Mouse (Mus musculus) left cerebral cortex, postnatal 14 days (tissue): ENCODE measurements around the gene Tmem242. TPM values are rescaled to one million over a fixed set of nuclear protein-coding genes. Genes with fewer than 3 reads are reported as not detected.
A peak's percentile ranks its signal among the peaks of the same experiment; 100 is the strongest.

Source experiments
- DNase-seq, 2 experiments: peaks; one replicate each; pipeline ENCODE4 v3.0.0; 2021 to 2022; ENCODE audit warnings: low spot score in 2 of 2, mixed read lengths in 1 of 2
- intact Hi-C: fragments of 180-260 bp; cut with DNase I; formaldehyde crosslinking; loops from one replicate; pipeline ENCODE4 v1.15.1; 2025
- total RNA-seq, 2 experiments: library from RNA; stranded (reverse); gene quantifications; 2 replicates each; pipeline ENCODE4 v1.2.3; 2021

The Tmem242 gene
- total RNA-seq, 2 experiments from 2014 or later: 89.9 to 94.8 TPM

DNA sequence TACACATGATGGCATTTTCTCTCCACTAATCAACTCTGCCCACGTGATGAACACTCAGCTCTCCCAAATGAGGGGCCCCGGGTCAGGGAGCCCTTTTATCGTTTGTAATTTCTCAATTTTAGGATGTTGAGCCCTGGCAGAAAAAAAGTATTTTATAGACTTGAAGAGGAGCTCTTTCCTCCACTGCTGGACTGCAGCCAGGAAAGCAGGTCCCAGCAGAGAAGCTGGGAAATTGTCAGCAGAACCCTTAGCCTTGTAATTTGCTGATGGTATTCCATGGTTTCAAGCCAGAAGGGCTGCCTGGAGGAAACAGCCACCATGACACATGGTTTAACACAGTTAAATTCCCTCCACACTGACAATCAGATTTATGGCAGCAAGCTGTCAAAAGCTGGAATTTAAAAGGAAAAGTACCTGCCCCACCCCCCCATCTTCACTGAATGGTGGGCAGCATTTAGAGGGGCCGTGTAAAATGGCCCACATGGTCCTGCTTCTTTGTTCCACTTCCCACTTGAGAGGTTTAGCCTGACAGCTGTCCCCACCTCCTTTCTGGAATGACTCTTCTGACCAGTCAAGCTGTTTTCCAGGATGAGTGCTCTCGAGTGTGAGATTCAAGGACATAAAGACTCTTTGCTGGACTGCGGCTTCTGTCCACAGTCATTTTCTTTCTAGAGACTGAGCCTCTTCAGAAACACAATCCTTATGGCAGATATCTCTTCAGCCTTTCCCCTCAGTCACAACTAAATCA, 20.1 kb downstream of the Tmem242 start:
- intact Hi-C loops: no loop called here
- DNase-seq: no peak

DNA sequence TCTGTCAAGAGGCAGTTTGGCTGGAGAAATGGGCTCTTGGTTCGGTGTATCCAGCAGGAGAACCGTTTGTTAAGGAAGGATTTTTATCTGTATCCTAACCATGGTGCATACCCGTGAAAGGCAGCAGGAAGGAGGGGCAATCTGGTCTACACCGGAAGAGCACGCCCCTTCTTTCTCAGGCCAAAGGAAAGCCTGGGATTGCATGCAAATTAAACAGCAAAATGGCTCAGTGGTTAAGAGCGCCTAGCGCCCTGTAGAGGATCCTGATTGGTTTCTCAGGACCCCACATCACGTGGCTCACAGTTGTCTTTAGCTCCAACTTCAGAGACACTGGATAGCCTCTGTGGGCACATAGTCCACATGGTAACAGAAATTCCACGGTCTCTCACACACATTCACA, 21.0 kb downstream of the Tmem242 start:
- intact Hi-C loops: no loop called here
- DNase-seq: no peak

DNA sequence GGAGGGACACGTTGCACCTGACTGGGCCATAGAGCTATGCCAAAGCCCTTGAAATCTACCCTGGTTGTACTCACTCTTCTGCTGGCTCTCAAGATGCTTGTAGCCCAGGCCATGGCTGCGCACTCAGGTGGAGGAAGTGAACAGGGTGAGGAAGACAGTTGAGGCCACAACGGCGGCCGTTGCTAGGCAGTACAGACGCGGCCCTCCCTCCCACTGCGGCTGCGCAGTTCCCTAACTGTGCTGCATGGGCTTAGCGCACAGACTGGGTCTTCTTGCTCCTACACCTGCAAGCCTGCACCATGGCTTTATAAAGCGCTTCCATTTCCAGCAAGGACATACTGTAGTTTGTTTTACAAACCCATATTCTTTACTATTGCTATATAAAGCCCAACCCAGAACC, 21.5 kb downstream of the Tmem242 start, which contains the start of gene Ldhal6b:
Gene Ldhal6b, minus strand, starts transcription at position 223 of the 400 bp plus-strand sequence.
- intact Hi-C loops: no loop called here
- DNase-seq: no peak

DNA sequence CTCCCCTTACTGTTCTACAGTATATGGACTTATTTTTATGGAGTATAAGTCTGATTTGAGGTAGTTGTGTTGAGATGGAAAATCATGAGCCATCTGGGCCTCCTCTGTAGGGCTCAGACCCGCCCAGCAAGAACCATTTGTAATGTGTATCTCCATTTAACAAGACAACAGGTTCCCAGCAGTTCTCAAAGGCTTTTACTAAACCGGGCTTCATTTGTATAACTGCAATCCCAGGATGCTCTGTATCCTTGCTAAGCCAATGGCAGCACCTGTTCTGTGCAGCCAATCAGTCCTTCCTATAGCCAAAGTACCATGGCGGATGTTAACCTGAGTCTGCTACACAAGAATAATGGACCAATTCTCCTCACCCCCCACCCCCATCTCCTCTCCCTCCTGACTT, 23.5 kb downstream of the Tmem242 start:
- intact Hi-C loops: no loop called here

DNA sequence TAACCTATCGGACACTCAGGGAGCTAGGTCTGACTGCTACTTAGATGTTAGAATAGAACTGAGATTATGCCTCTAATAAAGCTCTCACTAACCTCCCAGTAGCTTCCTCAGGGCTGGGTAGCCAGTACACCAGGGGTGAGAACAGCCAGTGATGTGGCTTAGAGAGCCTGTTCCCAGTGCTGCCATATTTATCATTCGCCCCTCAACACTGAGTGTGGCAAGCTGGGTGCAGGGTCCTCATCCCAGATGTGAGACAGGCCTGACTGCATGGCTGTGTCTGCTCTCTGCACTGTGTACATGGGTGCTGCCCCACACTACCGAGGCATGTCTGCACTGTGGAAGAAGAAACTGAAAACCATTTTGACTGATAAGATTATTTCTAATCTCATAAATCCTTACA, 26.0 kb downstream of the Tmem242 start:
- intact Hi-C loops: no loop called here
- no peak for DNase-seq

More for the DNA sequence above, 23.5 kb downstream of the Tmem242 start:
- DNase-seq: no peak

DNA sequence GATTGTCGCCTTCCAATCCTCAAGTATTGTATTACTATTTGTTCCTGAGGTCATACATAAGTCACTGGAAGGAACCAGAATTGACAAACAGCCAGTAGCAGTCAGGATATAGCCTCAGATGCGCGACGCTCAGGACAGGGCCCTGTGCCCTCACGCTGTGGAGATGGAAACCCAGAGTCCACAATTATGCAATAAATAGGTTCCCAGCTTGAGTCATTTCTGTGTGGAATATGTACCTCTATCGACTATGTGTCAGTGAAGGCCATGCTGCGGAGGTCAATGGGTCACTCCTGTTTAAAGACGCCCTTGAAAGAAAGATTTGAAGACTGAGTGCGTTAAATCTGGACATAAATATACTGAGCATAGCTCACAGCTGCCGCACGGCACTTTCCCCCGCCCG, 26.7 kb downstream of the Tmem242 start:
- intact Hi-C loops: no loop called here

DNA sequence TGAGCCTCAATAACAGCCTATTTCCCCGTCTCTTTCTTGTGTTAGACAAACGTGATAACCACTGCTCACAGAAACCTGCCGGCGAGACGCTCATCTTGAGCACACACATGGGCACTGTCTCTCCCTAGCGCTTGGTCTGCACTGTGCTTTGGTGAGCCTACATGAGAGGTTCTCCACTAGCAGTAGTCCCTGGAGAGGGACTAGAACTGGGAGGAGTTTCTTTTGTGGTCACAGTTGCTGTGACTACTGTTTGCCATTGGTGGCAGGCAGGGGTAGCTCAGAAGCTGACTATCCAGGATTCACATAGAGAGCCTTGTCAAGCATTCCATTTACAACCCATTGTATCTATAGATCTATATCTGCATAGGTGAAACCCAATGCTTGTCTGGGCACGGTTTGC, 27.3 kb downstream of the Tmem242 start:
- no peak for DNase-seq

More for the DNA sequence above, 26.7 kb downstream of the Tmem242 start:
- no peak for DNase-seq

DNA sequence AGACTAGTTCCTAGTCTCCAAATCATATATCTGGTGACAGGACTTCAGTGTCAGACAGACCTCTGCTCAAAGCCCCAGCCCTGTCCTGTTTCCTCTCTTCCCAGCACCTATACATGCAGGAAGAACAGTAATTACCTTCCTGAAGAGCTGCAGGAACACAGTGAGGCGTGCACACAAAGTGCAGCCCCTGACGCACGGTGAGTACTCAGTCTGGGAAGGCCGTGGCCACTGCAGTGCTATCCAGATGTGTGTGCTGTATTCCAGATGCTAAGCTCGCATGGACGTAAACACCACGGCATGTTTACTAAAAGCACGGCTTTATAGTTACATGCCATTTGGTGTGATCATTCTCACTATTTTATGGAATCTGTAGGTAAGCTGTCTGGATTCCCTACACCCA, 27.8 kb downstream of the Tmem242 start:
- DNase-seq: no peak
- intact Hi-C loops: no loop called here

More for the DNA sequence above, 27.3 kb downstream of the Tmem242 start:
- intact Hi-C loops: no loop called here

DNA sequence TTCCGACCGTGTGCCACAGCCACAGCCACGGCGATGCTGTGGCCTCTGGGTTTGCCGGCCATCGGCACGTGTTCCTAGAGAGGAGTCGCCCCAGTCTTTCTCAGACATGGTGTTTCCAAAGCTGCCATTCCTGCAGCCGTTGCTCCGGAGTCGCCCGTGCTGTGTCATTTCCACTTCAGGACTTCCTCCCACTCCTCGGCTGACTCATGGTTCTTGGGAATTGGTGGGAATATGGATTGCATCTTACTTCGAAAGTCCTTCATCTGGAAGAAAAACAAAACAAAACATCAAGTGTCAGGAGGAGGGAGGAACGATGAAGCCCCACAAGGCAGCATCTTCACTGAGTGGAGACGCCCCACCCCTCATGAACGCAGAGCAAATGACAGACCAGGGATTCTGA, 28.9 kb downstream of the Tmem242 start:
- intact Hi-C loops: no loop called here
- DNase-seq: no peak

DNA sequence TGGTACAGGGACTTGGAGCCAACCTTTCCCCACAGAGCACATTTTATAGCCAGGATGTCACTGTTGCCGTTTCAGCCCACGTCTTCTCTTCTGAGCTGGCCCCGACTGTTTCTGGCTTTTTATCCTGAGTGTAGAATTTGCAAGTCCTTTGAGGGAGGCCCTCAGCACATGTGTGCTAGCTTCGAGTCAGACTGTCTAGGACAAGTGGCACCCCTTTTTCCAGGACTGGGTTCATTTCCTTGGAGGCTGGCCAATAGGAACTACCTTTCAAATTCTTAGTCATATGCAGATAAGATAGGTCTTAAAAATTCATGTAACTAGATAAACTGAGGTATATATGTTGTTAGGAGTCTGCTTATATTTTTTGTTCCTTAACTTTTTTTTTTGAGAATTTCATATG, 29.7 kb downstream of the Tmem242 start:
- no peak for DNase-seq
- intact Hi-C loops: no loop called here

DNA sequence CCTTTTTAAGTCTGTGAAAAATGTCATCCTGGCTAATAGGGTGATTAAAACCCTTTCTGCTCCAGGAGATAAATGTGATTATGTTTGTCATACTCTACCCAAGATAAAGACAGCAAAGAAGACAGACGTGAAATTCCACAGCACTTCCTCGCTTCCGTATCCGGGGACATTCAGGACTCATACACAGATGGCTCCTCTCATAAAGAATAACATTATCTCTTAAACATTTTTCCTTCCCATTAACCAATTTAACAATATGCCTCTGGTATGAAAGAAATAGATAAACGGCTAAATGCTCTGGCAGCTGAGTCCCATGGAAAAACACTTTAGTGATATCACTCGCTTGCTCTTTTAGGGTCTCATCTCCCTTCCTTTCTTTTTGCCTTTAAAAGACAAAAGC, 33.0 kb downstream of the Tmem242 start:
- intact Hi-C loops: loop anchor here (10.0 kb wide), 1 partner anchor 412 kb away; the partner anchor contains the start of gene Arid1b
- DNase-seq: no peak

DNA sequence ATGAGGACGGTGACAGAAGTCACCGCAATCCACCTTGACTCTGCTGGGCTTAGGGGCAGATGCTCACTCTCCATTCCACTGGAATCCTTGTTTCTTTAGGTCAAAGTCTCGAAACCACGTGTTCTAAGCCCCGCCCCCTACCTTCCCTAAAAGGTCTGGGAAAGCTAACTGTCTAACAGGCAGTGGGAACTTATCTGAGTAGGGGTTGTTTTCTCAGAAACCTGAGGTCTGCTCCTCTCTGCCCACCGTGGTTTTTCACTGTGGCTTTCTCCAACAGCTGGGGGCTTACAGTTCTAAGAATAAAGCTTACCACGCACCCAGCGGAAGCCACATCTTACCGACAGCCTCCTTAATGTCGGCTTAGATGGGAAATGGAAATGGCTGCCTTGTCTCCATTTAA, 33.5 kb downstream of the Tmem242 start:
- intact Hi-C loops: loop anchor here (10.0 kb wide), 1 partner anchor 412 kb away; the partner anchor contains the start of gene Arid1b
- DNase-seq: no peak

DNA sequence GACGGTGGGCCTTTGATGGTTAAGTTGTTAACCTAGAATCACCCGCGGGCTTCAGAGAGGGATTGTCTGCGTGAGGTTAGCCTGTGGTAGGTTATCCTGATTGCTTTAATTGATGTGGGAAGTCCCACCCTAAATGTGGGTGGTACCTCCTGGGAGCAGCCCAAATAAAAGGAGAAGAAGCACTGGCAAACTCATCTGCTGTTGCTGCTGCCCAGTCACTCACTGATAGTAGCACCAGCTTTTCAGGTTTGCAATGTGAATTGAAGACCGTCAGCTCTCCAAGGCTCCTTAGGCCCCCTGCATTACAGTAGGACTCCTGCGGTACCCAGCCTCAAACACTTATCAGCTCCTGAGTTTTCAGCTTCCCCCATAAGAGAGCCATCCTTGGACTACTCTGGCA, 36.2 kb downstream of the Tmem242 start:
- no peak for DNase-seq
- intact Hi-C loops: loop anchor here (2.0 to 10.0 kb wide), 2 partner anchors 151 to 409 kb away; partner anchors contain the start of gene Arid1b

DNA sequence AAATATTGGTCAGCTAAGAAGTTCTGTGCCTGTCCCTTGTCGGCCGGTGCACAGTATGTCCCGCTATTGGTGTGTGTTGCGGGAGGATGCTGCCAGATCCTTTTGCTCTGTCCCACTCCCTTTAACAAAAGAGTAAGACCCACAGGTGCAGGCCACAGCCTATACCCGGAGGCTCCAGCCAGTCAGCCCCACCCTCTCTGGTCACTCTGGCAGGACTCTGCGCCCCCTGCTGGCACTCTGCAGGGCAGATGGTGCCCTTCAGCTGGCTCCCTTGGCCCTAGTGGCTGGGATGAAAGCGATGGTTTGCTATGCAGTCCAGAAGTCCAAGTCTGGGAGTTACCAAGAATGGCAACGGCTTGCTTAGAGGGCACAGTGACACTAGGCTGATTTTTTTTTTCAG, 37.4 kb downstream of the Tmem242 start:
- DNase-seq: peak; percentile 61 to 67
- intact Hi-C loops: loop anchor here (2.0 to 10.0 kb wide), 2 partner anchors 150 to 408 kb away; partner anchors contain the start of gene Arid1b

DNA sequence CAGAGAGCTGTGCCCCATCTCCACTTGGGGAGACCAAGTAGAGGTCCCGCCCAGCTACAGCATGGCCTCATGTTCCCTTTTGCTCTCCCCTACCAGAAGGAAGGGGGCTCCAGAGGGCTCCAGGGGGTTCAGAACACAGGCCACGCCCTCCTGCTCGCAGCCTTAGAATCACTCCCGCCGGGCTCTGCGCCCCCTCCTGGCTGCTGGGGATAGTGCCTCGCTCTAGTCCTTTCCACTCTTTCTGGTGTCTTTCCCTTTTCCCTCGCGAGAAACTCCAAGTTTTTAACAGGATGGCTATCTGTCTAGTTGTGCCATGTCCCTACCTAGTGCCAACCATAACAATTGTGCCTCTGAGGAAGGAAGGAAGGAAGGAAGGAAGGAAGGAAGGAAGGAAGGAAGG, 38.0 kb downstream of the Tmem242 start:
- intact Hi-C loops: loop anchor here (2.0 to 10.0 kb wide), 2 partner anchors 149 to 407 kb away; partner anchors contain the start of gene Arid1b
- peak; percentile 65 to 66 for DNase-seq

DNA sequence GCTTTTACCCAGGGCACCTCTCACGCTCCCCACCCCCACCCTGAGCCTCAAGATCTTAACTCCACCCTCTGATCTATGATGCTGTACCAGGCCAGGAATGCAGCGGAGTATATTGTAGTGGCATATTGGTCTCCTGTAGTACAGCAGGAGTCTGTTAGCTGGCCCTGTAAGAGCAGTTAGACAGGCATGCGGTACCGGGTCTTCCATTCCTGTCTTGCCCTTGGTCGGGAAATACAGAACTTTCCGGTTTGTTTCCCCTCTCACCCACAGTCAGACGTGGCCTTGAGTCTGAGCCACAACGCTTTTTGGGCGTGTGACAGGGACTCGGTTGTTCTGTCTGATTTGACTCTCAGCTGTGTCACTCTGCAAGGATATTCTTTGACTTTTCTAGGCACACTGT, 38.8 kb downstream of the Tmem242 start:
- intact Hi-C loops: loop anchor here (10.0 kb wide), 1 partner anchor 406 kb away; the partner anchor contains the start of gene Arid1b
- DNase-seq: no peak

DNA sequence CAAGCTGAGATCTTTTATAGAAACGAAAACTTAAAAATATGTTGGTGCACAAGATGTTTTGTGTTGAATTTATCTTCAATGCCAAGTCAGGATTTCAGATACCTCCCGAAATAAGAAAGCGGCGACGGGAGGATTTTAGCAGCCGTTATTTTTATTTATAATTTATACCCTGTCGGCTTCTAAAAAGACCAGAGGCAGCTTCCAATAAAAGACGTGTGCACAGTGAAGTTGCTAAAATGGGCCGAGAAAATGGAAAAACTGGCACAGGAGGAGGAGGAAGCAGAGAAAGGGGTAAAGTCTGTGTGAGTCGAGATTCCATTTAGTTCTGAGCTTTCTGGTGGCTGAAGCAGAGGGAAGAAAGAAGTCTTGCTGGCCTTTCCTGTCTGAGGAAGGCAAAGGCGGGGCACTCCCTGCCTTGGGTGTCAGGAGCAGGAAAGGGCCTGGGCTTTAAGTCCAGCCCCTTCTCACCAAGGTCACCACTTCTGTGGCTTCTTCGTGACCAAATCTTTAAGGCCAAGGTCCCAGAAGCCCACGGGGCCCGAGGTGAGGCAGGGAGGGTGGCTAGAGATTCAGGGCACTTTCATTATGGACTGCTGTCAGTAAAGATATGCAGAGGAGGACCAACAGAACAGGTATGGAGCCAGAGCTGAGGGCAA, 39.5 kb downstream of the Tmem242 start:
- intact Hi-C loops: loop anchor here (10.0 kb wide), 1 partner anchor 406 kb away; the partner anchor contains the start of gene Arid1b
- peak; percentile 60 for DNase-seq

DNA sequence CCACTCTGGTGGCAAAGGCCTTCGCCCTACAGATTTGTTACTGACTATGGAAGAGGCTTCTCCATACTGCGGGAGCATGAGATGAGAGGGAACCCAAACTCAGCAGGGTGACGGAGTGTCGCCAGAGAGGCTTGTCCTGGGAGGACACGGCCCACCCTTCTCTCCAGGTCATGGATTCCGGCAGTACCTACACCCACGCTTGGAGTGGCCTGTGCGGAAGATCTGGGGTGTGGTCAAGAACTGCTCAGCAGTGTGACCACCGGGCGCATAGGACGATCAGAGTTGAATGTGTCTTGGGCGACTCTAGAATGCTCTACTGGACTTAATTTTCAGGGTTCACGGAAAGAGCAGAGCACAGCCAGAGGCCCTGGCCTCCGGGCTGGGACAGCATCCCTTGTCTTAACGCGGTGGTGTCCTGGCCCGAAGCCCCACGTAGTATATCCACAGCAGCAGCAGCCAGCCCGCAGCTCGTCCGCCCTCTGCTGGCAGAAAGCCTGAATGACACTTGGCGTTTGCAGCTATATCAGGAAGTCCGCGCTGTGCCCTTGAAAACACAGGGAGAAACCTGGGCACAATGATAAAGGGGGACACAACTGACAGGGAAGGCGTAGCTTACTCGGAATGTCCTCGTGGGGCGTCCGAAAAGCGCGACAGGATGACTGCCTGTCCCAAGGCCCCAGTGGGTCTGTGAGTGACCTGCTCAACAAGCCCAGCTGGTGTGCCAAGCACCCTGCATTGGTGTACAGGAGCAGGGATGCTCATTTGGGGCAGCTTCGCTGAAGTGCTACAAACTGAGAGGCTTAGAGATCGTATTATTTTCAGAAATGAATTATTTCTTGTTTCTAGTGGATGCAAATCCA, 42.7 kb downstream of the Tmem242 start:
- intact Hi-C loops: loop anchor here (5.0 to 10.0 kb wide), 3 partner anchors 65 to 623 kb away; no protein-coding TSS in a partner anchor
- DNase-seq: peak; percentile 91 to 94

DNA sequence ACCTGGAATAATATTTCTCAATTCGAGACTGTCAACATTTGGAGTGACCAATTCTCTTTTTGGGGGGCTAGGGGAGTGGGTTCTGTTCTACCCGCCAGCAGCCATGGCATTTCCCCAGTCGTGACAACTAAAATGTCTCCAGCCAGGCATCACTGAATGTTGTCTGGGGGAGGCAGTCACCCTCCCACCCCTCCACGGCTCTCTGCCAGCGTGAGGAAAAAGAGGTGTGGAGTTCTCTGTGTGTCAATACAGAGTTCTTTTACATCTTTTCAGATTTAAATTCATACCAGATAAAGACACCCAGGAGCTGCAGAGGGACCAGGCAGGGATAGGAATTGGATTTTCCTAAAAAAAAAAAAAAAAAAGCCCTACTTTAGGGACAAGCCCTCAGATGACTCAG, 43.8 kb downstream of the Tmem242 start:
- intact Hi-C loops: loop anchor here (5.0 to 10.0 kb wide), 3 partner anchors 64 to 621 kb away; no protein-coding TSS in a partner anchor
- no peak for DNase-seq
